Mouse (Mus musculus): Measurements from ENCODE around the gene Exoc6.

GRCm38 (mm10) chr19:37528581-37528980, 21.6 kb upstream of the Exoc6 start:
- TF ChIP-seq CTCF (IDR thresholded peaks at IDR 0.05; ENCODE audit: low read depth, low read length) (no peak), POLR2A (IDR thresholded peaks at IDR 0.05; ENCODE audit: insufficient read depth, low read length) (no peak)
